Mouse (Mus musculus): ENCODE results near the gene Angptl2.

DNA sequence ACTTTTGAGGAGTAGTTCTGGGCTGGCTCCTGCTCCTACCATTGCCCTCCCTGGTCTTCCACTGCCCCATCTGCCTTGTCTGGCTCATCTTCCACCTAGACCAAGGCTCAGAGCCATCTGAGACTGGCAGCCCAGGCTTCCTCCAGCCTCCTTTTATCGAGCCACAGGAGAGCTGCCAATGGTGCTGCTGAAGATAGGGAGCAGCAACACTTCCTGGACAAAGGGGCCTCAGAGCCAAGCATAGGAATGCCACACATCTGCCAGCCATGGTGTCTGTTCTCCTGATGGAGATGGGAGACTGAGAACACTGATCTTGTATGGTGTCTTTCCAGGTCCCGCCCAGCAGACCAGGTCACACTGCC, 53.2 kb downstream of the Angptl2 start:
- TF ChIP-seq CTCF (IDR thresholded peaks at IDR 0.05; ENCODE audit: extremely low read depth, insufficient read depth, low read length) (no peak), POLR2A (IDR thresholded peaks at IDR 0.05; ENCODE audit: extremely low read depth, insufficient read depth, low read length) (no peak)
